Mouse (Mus musculus) liver, embryonic 16.5 days (tissue): ENCODE data around the gene Gucy2f. TPM values are rescaled to one million over a fixed set of nuclear protein-coding genes. Genes with fewer than 3 reads are reported as not detected.

Experiments
- ATAC-seq: fragments of 200-750 bp; cut with Nextera tagmentation; 2 replicates; pipeline ENCODE4 v1.8.0; 2017; ENCODE audit warnings: low read depth, mild to moderate bottlenecking, moderate number of reproducible peaks, moderate library complexity
- H3K27ac ChIP-seq: fragments of 300-500 bp; sonication (generic); 2 replicates; pipeline ENCODE4 v1.5.1; 2014; ENCODE audit warnings: mild to moderate bottlenecking, low read length
- H3K27me3 ChIP-seq: fragments of 300-500 bp; sonication (generic); 2 replicates; pipeline ENCODE4 v1.6.1; 2014; ENCODE audit warnings: low read depth, low read length, mixed read lengths; ENCODE audit not compliant: control insufficient read depth, insufficient read depth
- H3K36me3 ChIP-seq: fragments of 300-500 bp; sonication (generic); 2 replicates; pipeline ENCODE4 v1.6.1; 2014; ENCODE audit warnings: mild to moderate bottlenecking; ENCODE audit not compliant: control insufficient read depth, insufficient read depth
- H3K4me1 ChIP-seq: fragments of 300-500 bp; sonication (generic); 2 replicates; pipeline ENCODE4 v1.6.1; 2014; ENCODE audit warnings: low read depth, low read length, mixed read lengths; ENCODE audit not compliant: control insufficient read depth
- H3K4me2 ChIP-seq: fragments of 300-500 bp; sonication (generic); 2 replicates; pipeline ENCODE4 v1.6.1; 2014; ENCODE audit warnings: low read depth, low read length, mixed read lengths
- H3K4me3 ChIP-seq: fragments of 300-500 bp; sonication (generic); 2 replicates; pipeline ENCODE4 v1.5.1; 2014; ENCODE audit warnings: low read depth, mild to moderate bottlenecking, low read length
- H3K9ac ChIP-seq: fragments of 300-500 bp; sonication (generic); 2 replicates; pipeline ENCODE4 v1.6.1; 2014; ENCODE audit warnings: low read depth, low read length
- H3K9me3 ChIP-seq: fragments of 300-500 bp; sonication (generic); replicated peaks from 2 replicates; pipeline ENCODE4 v1.6.1; 2016; ENCODE audit warnings: low read length; ENCODE audit not compliant: control insufficient read depth
- WGBS: fragments of 180-500 bp; shearing (Covaris S2); extraction: QIAGEN DNeasy Blood & Tissue Kit; methylation state at CpG from one replicate; pipeline ENCODE4 v1.1.7; 2014; ENCODE audit not compliant: insufficient replicate concordance; 5-methylcytosine and 5-hydroxymethylcytosine counted together
- polyA plus RNA-seq: library from polyadenylated mRNA; unstranded; fragments of >200 nt; fragmentation: Nextera tagmentation; extraction: Ambion mirVana; gene quantifications from 2 replicates; pipeline ENCODE4 v1.2.1, GENCODE M21; 2015

Gucy2f gene
- polyA plus RNA-seq, 1 experiment from 2014 or later: not detected

DNA sequence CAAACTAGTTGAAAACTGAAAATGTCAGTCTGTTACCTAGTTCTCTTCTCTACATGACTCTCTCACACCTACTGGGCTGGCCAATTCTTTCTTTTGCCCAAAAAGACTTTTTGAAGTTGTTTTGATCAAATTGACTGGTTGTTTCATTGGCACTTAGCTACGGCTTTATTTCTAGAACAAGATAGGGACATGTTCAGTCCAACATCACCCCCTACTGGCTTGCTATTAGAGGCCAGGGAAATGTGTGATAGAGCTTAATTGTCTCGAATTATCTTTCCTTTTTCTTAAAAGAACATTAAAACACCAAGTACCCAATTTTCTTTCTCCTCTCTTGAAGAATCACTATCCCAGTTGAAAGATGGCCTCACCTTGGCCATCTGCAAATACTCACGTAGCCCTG is 99.8 kb downstream of the Gucy2f start:
- ATAC-seq: no peak
- H3K27me3 ChIP-seq: no peaks in the 10 kb centered on the region; the same call in 1 of the 2 replicates
- 41% methylated on average over 3 of the region's 3 CpGs for WGBS

DNA sequence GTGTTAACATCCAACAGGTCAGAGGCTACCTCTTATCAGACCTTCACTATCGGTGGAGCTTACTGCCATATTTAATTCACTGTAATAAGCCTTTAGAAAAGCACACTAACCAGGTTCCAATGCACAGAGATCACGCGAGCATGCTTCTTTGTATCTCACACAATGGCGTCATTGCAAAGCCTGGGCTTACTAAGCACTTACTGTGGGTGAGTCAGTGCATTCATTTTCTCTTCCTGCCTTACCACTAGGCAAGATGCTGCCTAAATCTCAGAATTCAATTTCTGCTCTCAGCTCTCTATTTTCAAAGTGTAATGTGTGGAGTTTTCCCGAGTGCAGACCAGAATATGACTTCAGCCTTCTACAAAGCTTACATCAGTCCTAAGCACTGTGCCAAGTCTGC is 101.2 kb downstream of the Gucy2f start:
- no peaks in the 10 kb centered on the region for H3K9me3 ChIP-seq
- H3K36me3 ChIP-seq: no peaks in the 10 kb centered on the region
- H3K9ac ChIP-seq: no peak overlapping the region
- WGBS: 66% methylated on average over 5 of the region's 5 CpGs
- no peaks in the 10 kb centered on the region; the same call in 1 of the 2 replicates for H3K27me3 ChIP-seq
- no peak overlapping the region for H3K27ac ChIP-seq
- no peaks in the 10 kb centered on the region for H3K4me1 ChIP-seq
- no peak overlapping the region for H3K4me2 ChIP-seq
- no peak overlapping the region for H3K4me3 ChIP-seq
- no peak for ATAC-seq

More for the DNA sequence above, 99.8 kb downstream of the Gucy2f start:
- H3K4me3 ChIP-seq: no peak overlapping the region
- H3K27ac ChIP-seq: no peak overlapping the region
- no peaks in the 10 kb centered on the region for H3K4me1 ChIP-seq
- H3K36me3 ChIP-seq: no peaks in the 10 kb centered on the region
- H3K4me2 ChIP-seq: no peak overlapping the region
- H3K9me3 ChIP-seq: no peaks in the 10 kb centered on the region
- H3K9ac ChIP-seq: no peak overlapping the region

DNA sequence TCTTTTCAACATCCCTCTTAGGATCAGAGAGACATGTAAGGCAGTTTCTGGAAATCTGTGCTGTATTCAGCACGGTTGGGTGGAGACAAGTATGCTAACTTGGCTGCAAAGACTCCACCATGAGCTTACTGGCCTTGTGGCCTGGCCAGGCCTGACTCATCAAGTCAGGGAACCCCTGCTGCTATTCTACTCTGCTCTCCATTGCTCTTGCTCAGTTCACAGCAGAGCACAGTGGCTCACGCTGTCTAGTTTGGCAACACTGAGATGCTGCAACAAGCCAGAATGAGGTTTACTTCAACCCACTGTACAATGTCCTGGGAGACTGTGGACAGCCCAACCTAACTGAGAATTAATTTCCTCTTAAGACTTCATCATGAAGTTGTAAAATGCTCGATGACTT is 134.1 kb downstream of the Gucy2f start:
- Histone ChIP-seq H3K4me1 (no peaks in the 10 kb centered on the region), H3K4me2 (no peak overlapping the region), H3K9ac (no peak overlapping the region), H3K27me3 (no peaks in the 10 kb centered on the region), H3K27ac (no peak overlapping the region), H3K36me3 (no peaks in the 10 kb centered on the region), H3K9me3 (no peaks in the 10 kb centered on the region), H3K4me3 (no peak overlapping the region)
- ATAC-seq: no peak
- 45% methylated on average over 3 of the region's 3 CpGs for WGBS

Other genes with a start within 250 kb of the Gucy2f start
- 7.7 and 9.1 TPM in 2 replicates for gene Nxt2, start 29.8 kb upstream of the Gucy2f start, polyA plus RNA-seq
- 0.58 and 1.2 TPM in 2 replicates for gene Kcne1l, start 109.4 kb upstream of the Gucy2f start, polyA plus RNA-seq
- 13.5 and 15.8 TPM in 2 replicates for gene Acsl4, start 193.6 kb upstream of the Gucy2f start, polyA plus RNA-seq